Mouse (Mus musculus) myocyte (in vitro differentiated cells): Measurements from ENCODE around the gene Terf2. TPM values are rescaled to one million over a fixed set of nuclear protein-coding genes. Genes with fewer than 3 reads are reported as not detected.
A peak's percentile ranks its signal among the peaks of the same experiment; 100 is the strongest.

Source experiments
- H3K27me3 ChIP-seq: one replicate; pipeline ENCODE4 v1.6.1; 2011; ENCODE audit not compliant: control insufficient read depth, insufficient read depth, insufficient read length
- H3K36me3 ChIP-seq: one replicate; pipeline ENCODE4 v1.6.1; 2011; ENCODE audit not compliant: control insufficient read depth, insufficient read depth
- H3K4me2 ChIP-seq: one replicate; pipeline ENCODE4 v1.6.1; 2011; ENCODE audit warnings: low read depth, control low read depth
- H3K4me3 ChIP-seq: one replicate; pipeline ENCODE4 v1.5.1; 2011; ENCODE audit warnings: mild to moderate bottlenecking, control low read depth, moderate library complexity
- H3K79me2 ChIP-seq: one replicate; pipeline ENCODE4 v1.6.1; 2011; ENCODE audit not compliant: control insufficient read depth, insufficient read depth
- H3ac ChIP-seq: one replicate; pipeline ENCODE4 v1.6.1; 2011; ENCODE audit not compliant: control insufficient read depth, insufficient read length
- CEBPB ChIP-seq: IDR thresholded peaks from 2 replicates; pipeline ENCODE4 v1.6.1; 2011; ENCODE audit warnings: mild to moderate bottlenecking, moderate library complexity; ENCODE audit not compliant: poor library complexity, insufficient read depth, severe bottlenecking
- E2F4 ChIP-seq: IDR thresholded peaks from one replicate; pipeline ENCODE4 v1.6.1; 2011; ENCODE audit warnings: mild to moderate bottlenecking, control low read depth, moderate library complexity; ENCODE audit not compliant: insufficient read depth
- MAX ChIP-seq: IDR thresholded peaks from one replicate; pipeline ENCODE4 v1.6.1; 2011; ENCODE audit warnings: low read depth, mild to moderate bottlenecking, control low read depth
- MYOD1 ChIP-seq, 3 experiments: IDR thresholded peaks; one replicate each; pipeline ENCODE4 v1.6.1; 2011; ENCODE audit warnings: control low read depth in 2 of 3, low read depth in 2 of 3, mild to moderate bottlenecking in 2 of 3, moderate library complexity in 1 of 3; ENCODE audit not compliant: insufficient read length in 2 of 3, control insufficient read depth in 1 of 3
- MYOG ChIP-seq, 3 experiments: IDR thresholded peaks; one replicate each; pipeline ENCODE4 v1.6.1; 2011; ENCODE audit warnings: control low read depth in 2 of 3, low read depth in 2 of 3, mild to moderate bottlenecking in 2 of 3; ENCODE audit not compliant: insufficient read length in 2 of 3, control insufficient read depth in 1 of 3, insufficient read depth in 1 of 3
- POLR2A ChIP-seq: IDR thresholded peaks from one replicate; pipeline ENCODE4 v1.6.1; 2011; ENCODE audit warnings: low read depth, mild to moderate bottlenecking, control low read depth, moderate library complexity; ENCODE audit not compliant: insufficient read length
- POLR2AphosphoS2 ChIP-seq: IDR thresholded peaks from one replicate; pipeline ENCODE4 v1.6.1; 2011; ENCODE audit warnings: low read depth, control low read depth; ENCODE audit not compliant: insufficient read length
- REST ChIP-seq: IDR thresholded peaks from one replicate; pipeline ENCODE4 v1.6.1; 2011; ENCODE audit warnings: mild to moderate bottlenecking, control low read depth, moderate library complexity; ENCODE audit not compliant: insufficient read depth, insufficient read length
- SRF ChIP-seq: IDR thresholded peaks from one replicate; pipeline ENCODE4 v1.6.1; 2011; ENCODE audit warnings: low read depth; ENCODE audit not compliant: control insufficient read depth, insufficient read length
- TCF12 ChIP-seq: IDR thresholded peaks from one replicate; pipeline ENCODE4 v1.6.1; 2011; ENCODE audit warnings: mild to moderate bottlenecking, control low read depth; ENCODE audit not compliant: poor library complexity, insufficient read depth, severe bottlenecking
- TCF3 ChIP-seq: IDR thresholded peaks from one replicate; pipeline ENCODE4 v1.6.1; 2011; ENCODE audit warnings: low read depth, control low read depth; ENCODE audit not compliant: insufficient read length
- USF1 ChIP-seq: IDR thresholded peaks from one replicate; pipeline ENCODE4 v1.6.1; 2011; ENCODE audit warnings: low read depth, mild to moderate bottlenecking, control low read depth, moderate library complexity
- polyA plus RNA-seq: library from polyadenylated mRNA; unstranded; fragments of >200 nt; fragmentation: generic; extraction: Trizol; gene quantifications from one replicate; pipeline ENCODE4 v1.2.1, GENCODE M21; 2012; ENCODE audit warnings: missing spikeins

Gene Terf2
- polyA plus RNA-seq, 1 experiment = 14.7 TPM

- Histone ChIP-seq H3K79me2 (no peaks in the 10 kb centered on the region), H3K4me3 (no peak overlapping the region), H3ac (no peak overlapping the region), H3K4me2 (peak overlapping the region; percentile 45), H3K27me3 (no peaks in the 10 kb centered on the region), H3K36me3 (no peaks in the 10 kb centered on the region)
- TF ChIP-seq E2F4 (no peak), REST (no peak), MYOD1 (IDR thresholded peaks at IDR 0.05; ENCODE audit: control insufficient read depth in 1 of 3, insufficient read length in 2 of 3, low read depth in 2 of 3) (no peak), TCF3 (no peak), SRF (no peak), MAX (no peak), USF1 (no peak), MYOG (IDR thresholded peaks at IDR 0.05; ENCODE audit: control insufficient read depth in 1 of 3, insufficient read depth in 1 of 3, insufficient read length in 2 of 3, low read depth in 2 of 3) (no peak), CEBPB (no peak), POLR2AphosphoS2 (no peak), TCF12 (no peak), POLR2A (no peak)
These were observed 20.7 kb upstream of the Terf2 start for GRCm38 (mm10) chr8:107117019-107117418.

- H3K4me3 ChIP-seq = no peak overlapping the region
- no peaks in the 10 kb centered on the region for H3K27me3 ChIP-seq
- TF ChIP-seq REST (no peak), TCF12 (no peak), CEBPB (no peak), POLR2AphosphoS2 (no peak), USF1 (no peak), MAX (no peak), MYOD1 (IDR thresholded peaks at IDR 0.05; ENCODE audit: control insufficient read depth in 1 of 3, insufficient read length in 2 of 3, low read depth in 2 of 3) (no peak), SRF (no peak), POLR2A (no peak), TCF3 (no peak), MYOG (IDR thresholded peaks at IDR 0.05; ENCODE audit: control insufficient read depth in 1 of 3, insufficient read depth in 1 of 3, insufficient read length in 2 of 3, low read depth in 2 of 3) (no peak), E2F4 (no peak)
- no peaks in the 10 kb centered on the region for H3K36me3 ChIP-seq
- no peak overlapping the region for H3ac ChIP-seq
- H3K4me2 ChIP-seq = peak overlapping the region; percentile 96
- no peaks in the 10 kb centered on the region for H3K79me2 ChIP-seq
These were observed 19.7 kb upstream of the Terf2 start for GRCm38 (mm10) chr8:107116023-107116422.

- Histone ChIP-seq H3K4me3 (peak overlapping the region; percentile 29), H3ac (peak overlapping the region; percentile 7)
These were observed 18.6 kb upstream of the Terf2 start for GRCm38 (mm10) chr8:107115008-107115320.

GRCm38 (mm10) chr8:107114150-107115007, 18.0 kb upstream of the Terf2 start:
- Histone ChIP-seq H3ac (peak overlapping the region; percentile 7), H3K4me2 (peak overlapping the region; percentile 96), H3K36me3 (no peaks in the 10 kb centered on the region), H3K27me3 (no peaks in the 10 kb centered on the region), H3K4me3 (peak overlapping the region; percentile 29), H3K79me2 (no peaks in the 10 kb centered on the region)
- TF ChIP-seq TCF3 = peak; percentile 20
- TF ChIP-seq REST = no peak
- peak; percentile 73 for TF ChIP-seq USF1
- TF ChIP-seq TCF12 = peak; percentile 24
- TF ChIP-seq MAX = no peak
- peak; percentile 61 for TF ChIP-seq POLR2A
- TF ChIP-seq MYOG (IDR thresholded peaks at IDR 0.05; ENCODE audit: control insufficient read depth in 1 of 3, insufficient read depth in 1 of 3, insufficient read length in 2 of 3, low read depth in 2 of 3) = peak in 1 of 3 experiments; percentile 70
- TF ChIP-seq MYOD1 (IDR thresholded peaks at IDR 0.05; ENCODE audit: control insufficient read depth in 1 of 3, insufficient read length in 2 of 3, low read depth in 2 of 3) = peak in 2 of 3 experiments; percentile 40 to 73
- TF ChIP-seq CEBPB = peak; percentile 77; the same call in 1 of the 2 replicates

More at GRCm38 (mm10) chr8:107115008-107115320, 18.6 kb upstream of the Terf2 start:
- Histone ChIP-seq H3K79me2 (no peaks in the 10 kb centered on the region), H3K36me3 (no peaks in the 10 kb centered on the region), H3K27me3 (no peaks in the 10 kb centered on the region), H3K4me2 (peak overlapping the region; percentile 96)
- no peak for TF ChIP-seq POLR2AphosphoS2
- no peak for TF ChIP-seq POLR2A
- no peak for TF ChIP-seq TCF12
- no peak for TF ChIP-seq MYOD1 (IDR thresholded peaks at IDR 0.05; ENCODE audit: control insufficient read depth in 1 of 3, insufficient read length in 2 of 3, low read depth in 2 of 3)
- no peak for TF ChIP-seq USF1
- no peak for TF ChIP-seq MAX
- no peak for TF ChIP-seq MYOG (IDR thresholded peaks at IDR 0.05; ENCODE audit: control insufficient read depth in 1 of 3, insufficient read depth in 1 of 3, insufficient read length in 2 of 3, low read depth in 2 of 3)
- TF ChIP-seq SRF = no peak
- TF ChIP-seq REST = no peak
- TF ChIP-seq E2F4 = no peak
- no peak for TF ChIP-seq CEBPB
- no peak for TF ChIP-seq TCF3
